Mouse (Mus musculus): ENCODE measurements at regions not wholly inside any gene's neighbourhood (a gene's known extent, or its start where the extent isn't known, plus 50 kb on each side); places are given as distances from the start of the nearest gene placed in this dataset.

DNA sequence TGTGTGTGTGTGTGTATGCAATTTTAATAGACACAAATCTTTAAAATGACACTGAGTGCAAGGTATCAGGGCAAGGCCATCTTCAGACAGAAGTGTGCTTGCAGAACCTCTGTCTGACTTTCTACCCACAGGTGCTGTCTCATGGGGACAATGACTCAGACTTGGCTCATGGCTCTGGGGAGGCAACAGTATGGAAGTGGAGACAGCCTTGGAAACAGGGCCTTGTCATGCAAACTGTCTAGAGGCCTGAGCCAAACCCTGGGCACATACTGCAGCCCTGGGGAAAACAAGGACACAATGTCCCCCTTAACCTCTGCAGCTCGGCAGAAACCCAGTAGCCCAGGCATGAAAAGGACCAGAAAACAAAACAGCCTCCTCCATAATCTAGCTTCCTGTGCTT is 405.6 kb downstream of the Pdcd6ip start:
- DNase-seq (ENCODE audit: low spot score), result no peak

DNA sequence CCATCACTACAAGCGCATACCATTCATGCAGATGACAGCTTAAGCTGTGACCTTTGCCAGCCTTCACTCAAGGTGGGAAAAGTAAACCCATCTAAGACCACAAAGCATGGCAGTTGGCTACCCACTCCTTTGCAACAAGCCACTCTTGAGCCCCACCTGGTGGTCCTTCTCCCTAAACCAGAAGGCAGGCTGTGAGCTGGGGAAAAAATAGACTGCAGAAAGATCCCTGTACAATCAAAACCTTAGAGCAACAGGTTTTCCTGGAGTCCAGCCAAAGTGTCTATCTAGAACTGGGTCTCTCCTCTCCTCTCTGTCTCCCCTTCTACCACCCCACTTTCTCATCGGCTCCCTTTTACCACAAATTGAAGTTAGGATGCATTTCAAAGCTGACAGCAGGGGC is 407.2 kb downstream of the Pdcd6ip start:
- DNase-seq (ENCODE audit: low spot score), result no peak

DNA sequence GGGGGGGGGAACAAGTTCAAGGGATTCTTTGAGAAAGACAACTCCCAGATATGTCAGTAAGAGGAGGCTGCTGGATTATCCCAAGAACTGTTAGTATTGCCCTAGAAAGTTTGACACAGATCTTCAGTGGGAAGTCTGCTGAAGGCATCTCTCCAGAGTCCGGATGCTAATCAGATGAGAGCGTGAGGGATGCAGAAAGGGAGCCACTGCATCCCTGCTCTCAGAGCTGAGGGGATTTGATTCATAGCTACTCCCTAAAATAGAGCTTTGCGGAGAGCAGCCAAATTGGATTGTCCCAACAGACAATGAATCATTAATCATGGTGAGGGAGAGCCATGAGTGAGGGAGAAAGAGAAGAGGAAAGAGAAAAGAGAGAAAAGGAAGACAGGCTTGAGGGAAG is 408.2 kb downstream of the Pdcd6ip start:
- DNase-seq (ENCODE audit: low spot score), result no peak

GRCm38 (mm10) chr9:113295850-113296467 is 412.1 kb downstream of the Pdcd6ip start:
- DNase-seq (ENCODE audit: low spot score), result no peak

- DNase-seq (ENCODE audit: low spot score), result no peak
These were observed 420.7 kb downstream of the Pdcd6ip start for GRCm38 (mm10) chr9:113287397-113287796.

GRCm38 (mm10) chr9:113283244-113283643 is 424.8 kb downstream of the Pdcd6ip start:
- DNase-seq (ENCODE audit: low spot score), result no peak

- DNase-seq (ENCODE audit: low spot score), result no peak
These were observed 437.5 kb downstream of the Pdcd6ip start for GRCm38 (mm10) chr9:113270595-113270994.

DNA sequence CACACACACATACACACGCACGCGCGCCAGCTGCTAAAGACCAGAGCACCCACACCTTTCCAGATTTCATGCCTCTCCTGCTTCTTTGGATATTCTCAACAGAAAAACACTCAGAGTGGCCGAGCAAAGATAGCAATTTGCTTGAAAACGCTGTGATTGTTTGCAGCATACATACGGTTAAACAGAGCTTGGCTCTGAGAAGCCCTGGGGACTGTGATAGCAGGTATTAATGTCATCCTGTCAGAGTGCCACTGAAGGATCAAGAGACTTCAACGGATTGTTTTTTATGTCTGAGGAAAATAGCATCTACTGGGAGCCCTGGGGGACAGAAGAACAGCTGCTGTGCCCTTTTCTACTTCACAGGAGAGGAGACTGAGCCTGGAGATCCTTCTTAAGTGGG is 440.4 kb downstream of the Pdcd6ip start:
- no peak for DNase-seq (ENCODE audit: low spot score)

GRCm38 (mm10) chr9:113263636-113264035 is 444.4 kb downstream of the Pdcd6ip start:
- no peak for DNase-seq (ENCODE audit: low spot score)

DNA sequence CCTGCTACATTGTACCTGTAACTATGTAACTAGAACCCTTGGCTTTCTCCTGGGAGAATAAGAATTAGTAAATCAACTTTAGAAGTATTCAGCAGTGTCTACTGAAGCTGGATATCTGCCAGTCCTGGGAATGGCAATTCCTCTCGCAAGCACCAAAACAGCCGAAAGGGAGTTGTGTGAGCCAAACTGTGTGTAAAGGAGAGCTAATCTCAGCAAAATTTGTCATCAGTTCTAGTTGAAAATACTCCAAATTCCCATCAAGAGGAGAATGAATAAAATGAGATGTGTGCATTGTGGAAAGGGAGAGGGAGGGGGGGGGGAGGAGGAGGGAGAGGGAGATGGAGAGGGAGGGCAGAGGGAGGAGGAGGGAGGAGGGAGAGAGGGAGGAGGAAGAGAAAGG is 447.8 kb downstream of the Pdcd6ip start:
- no peak for DNase-seq (ENCODE audit: low spot score)

DNA sequence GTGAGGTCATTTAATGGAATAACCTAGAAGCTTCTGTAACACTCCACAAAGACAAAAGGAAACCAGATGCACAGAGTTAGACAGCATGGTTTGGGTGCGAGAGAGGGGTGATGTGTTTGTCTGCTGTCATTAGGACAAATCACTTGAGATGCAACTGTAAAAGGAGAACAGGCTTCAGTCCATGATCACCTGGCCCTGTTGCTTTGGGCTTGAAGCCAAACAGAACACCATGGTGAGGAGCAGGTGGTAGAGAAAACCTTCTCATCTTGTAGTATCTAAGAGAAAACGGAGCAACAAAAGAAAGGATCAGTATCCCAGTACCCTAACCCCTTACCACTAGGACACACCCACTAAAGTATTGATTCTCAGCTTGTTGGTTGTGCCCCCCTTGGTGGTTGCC is 449.5 kb downstream of the Pdcd6ip start:
- DNase-seq (ENCODE audit: low spot score), result no peak

DNA sequence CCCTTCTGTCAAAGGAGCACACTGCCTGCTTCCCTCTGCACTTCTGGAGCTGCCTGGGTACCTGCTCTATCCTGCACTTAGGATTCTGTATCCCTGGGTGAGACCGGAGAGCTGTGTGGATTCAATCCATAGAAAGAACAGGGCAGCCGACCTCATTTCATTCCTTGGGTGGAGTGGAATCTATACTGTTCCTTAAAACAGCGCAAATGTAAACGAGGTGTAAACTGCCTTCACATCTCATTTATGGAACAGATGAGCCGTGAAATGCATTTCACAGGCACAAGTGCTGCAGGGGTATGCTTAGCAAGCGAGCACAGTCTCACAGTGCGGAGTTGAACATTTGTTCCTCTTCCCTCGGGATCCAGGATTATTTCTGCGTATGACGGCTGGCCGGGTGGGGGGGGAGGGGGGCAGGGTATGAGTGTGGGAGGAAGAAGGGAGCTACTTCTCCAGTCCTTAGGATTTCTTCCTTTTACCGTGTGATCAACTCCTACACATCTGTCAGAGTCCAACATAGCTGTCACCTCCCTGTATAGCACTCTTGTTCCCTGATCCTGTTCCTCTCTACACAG is 459.3 kb downstream of the Pdcd6ip start:
- no peak for DNase-seq (ENCODE audit: low spot score)

GRCm38 (mm10) chr9:113247950-113248349 is 460.1 kb downstream of the Pdcd6ip start:
- no peak for DNase-seq (ENCODE audit: low spot score)

GRCm38 (mm10) chr9:113243870-113244269 is 464.2 kb downstream of the Pdcd6ip start:
- DNase-seq (ENCODE audit: low spot score), result no peak

DNA sequence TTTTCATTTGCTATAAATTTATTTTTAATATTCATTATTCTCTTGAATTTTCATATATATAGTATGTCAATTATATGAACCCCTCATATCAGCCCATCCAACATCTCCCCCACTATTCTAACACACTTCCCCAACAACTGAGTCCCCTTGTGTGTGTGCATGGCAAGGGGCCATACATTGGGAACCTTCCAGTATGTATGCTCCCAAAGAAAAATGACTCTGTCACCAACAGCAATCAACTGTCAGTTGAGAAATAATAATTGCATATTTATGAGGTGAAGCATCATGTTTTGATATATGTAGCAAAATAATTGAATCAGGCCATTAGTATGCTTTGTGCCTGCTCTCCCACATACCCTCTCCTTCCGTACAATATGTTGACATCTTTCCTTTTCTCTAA is 474.7 kb downstream of the Pdcd6ip start:
- no peak for DNase-seq (ENCODE audit: low spot score)

DNA sequence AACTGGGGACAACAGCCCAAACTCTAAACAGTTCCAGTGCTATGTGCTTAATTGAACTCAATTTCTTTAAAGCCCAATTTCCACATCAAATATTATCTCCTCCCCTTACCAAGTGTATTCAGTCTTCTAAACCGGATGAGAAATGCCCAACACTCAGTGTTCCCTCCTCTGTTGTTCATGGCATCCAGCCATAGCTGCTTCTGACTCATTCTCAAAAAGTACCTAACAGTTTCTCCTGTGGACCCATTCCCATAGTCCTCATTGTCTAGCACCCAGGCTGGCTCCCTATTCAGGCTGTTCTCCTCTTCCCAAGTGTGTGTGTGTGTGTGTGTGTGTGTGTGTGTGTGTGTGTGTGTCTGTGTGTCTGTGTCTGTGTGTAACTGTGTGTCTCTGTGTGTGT is 478.7 kb downstream of the Pdcd6ip start:
- no peak for DNase-seq (ENCODE audit: low spot score)

- DNase-seq (ENCODE audit: low spot score), result no peak
These were observed 494.1 kb downstream of the Pdcd6ip start for GRCm38 (mm10) chr9:113213930-113214329.

- no peak for DNase-seq (ENCODE audit: low spot score)
These were observed 495.7 kb downstream of the Pdcd6ip start for GRCm38 (mm10) chr9:113212389-113212788.

DNA sequence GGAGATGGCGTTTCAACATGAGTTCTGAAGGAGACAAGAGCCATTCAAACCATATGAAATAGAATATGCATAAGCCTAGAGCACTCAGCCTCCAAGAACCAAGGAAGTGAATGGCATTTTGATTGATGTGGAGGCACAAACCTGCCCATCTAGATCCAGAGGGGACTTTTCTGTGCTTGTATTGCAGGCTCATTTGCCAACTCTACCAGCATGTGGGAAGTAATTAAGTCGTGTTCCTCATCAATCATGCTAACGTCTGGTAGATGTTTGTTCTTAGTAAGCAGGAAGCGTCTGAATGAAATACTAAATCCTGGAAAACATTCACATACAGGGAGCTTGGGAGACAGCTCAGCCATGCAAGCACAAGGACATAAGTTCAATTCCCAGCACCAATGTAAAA is 499.9 kb downstream of the Pdcd6ip start:
- DNase-seq (ENCODE audit: low spot score), result no peak

- no peak for DNase-seq (ENCODE audit: low spot score)
These were observed 508.8 kb downstream of the Pdcd6ip start for GRCm38 (mm10) chr9:113199241-113199640.

DNA sequence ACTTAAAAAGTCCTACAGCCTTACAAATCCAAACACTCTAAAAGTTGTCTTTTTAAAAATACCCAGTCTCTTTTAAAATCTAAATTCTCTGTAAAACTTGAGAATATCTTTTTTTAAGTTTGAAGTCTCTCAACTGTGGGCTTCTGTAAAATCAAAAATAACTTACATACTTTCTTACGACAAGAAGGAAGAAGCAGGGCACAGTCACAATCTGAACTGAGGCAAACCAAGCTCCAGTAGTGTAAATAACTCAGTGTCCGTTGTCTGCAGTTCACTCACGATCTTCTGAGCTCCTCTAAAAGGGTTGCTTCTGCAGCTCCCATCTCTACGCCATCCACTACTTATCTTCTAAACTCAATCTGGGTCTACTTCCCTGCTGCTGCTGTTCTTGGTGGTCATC is 512.5 kb downstream of the Pdcd6ip start:
- no peak for DNase-seq (ENCODE audit: low spot score)

- DNase-seq (ENCODE audit: low spot score), result no peak
These were observed 515.3 kb downstream of the Pdcd6ip start for GRCm38 (mm10) chr9:113192773-113193172.

DNA sequence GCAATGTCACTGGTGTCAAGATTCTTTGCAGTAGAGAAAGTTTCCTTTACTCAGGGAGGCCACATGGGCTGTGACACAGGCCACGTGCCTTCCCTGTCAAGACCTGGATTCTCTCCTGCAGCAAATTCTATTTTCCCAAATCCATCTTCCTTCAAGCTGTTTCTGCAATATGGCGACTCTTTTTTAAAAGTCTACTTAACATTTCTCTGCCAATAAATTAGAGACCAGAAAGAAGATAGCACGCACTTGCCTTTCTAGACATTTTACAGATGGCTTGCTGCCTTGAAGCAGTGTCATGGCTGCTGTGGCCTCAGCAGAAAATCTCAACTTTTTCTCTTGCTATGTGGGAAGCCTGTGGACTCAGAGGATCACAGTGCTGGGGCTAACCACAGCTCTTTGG is 516.9 kb downstream of the Pdcd6ip start:
- DNase-seq (ENCODE audit: low spot score), result no peak

GRCm38 (mm10) chr9:113181182-113181581 is 526.9 kb downstream of the Pdcd6ip start:
- no peak for DNase-seq (ENCODE audit: low spot score)

All from heart, adult 8-10 months (tissue).